In the genomic region with DNA sequence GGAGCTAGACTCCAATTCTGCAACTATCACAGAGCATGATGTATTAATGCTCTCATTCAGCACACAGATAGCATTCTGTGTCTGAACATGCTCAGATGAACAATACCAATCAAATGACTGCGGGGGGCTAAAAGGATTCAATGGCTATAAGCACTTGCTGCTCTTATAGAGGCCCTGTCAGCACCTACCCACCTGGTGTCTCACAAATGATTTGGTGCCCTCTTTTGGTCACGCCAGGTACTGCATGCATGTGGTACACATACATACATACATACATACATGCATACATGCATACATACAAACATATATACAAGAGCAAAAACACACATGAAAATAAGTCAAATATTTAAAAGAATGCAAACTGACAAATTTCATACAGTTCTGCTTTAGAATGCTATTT, we compare ENCODE assay signal across 11 mouse cellular contexts.
DNase-seq lines count a peak whose midpoint lies in the region; ATAC-seq lines count a peak whose summit lies in the region.
"Had no signal": no experiment of that assay in that cellular context is flagged by ENCODE, and none has a peak within 500 bp of the region (broad histone marks: within the 10 kb centered on the region; RNA-seq: fewer than 3 reads in every experiment).

No protein-coding gene starts in this region.

- no peak overlapping the region for H3K4me3 ChIP-seq in limb, embryonic 11.5 days (ENCODE audit: low read depth, low read length)
- no peak overlapping the region for H3K4me3 ChIP-seq in limb, embryonic 10.5 days

- H3K36me3 ChIP-seq in limb, embryonic 11.5 days (ENCODE audit: control insufficient read depth, insufficient read depth, low read length) = no peaks in the 10 kb centered on the region
- H3K36me3 ChIP-seq in limb, embryonic 10.5 days = no peaks in the 10 kb centered on the region

- H3K9ac ChIP-seq in limb, embryonic 11.5 days (ENCODE audit: low read length) = no peak overlapping the region

- H3K9me3 ChIP-seq in limb, embryonic 11.5 days (ENCODE audit: control insufficient read depth, low read length) = no peaks in the 10 kb centered on the region
- H3K9me3 ChIP-seq in limb, embryonic 10.5 days (replicated peaks) = 0 out of 2 replicates have a peak, but pooled peaks cover 3% of the 10 kb centered on the region

- DNase-seq in adrenal gland, postnatal 10 days = peak; percentile 7
- DNase-seq in adrenal gland, postnatal 4 days (ENCODE audit: low spot score in 2 of 2) = no peak
- DNase-seq in limb, embryonic 11.5 days (ENCODE audit: low spot score) = peak; percentile 40
- no peak for DNase-seq in limb, embryonic 10.5 days (ENCODE audit: low spot score)
- DNase-seq in MN1 (ENCODE audit: low spot score) = peak; percentile 26
- peak; percentile 60 for DNase-seq in naive thymus-derived CD4-positive, alpha-beta T cell, adult 2 months (ENCODE audit: low read depth)
- DNase-seq in Muller cell, postnatal 12 days (ENCODE audit: inconsistent ontology term) = no peak
- no peak for DNase-seq in gastrocnemius, postnatal 4 days (ENCODE audit: low spot score in 2 of 2)
- DNase-seq: cerebellum, adult 2 months; heart, postnatal 10 days had no signal

- H3K4me2 ChIP-seq in limb, embryonic 11.5 days (ENCODE audit: low read depth, severe bottlenecking) = no peak overlapping the region

- 93% methylated on average over 2 of the region's 2 CpGs for WGBS in limb, embryonic 11.5 days
- WGBS in limb, embryonic 10.5 days = 97% methylated on average over 2 of the region's 2 CpGs

- no peaks in the 10 kb centered on the region for H3K4me1 ChIP-seq in limb, embryonic 11.5 days (ENCODE audit: control insufficient read depth, insufficient read depth, low read length)
- H3K4me1 ChIP-seq in limb, embryonic 10.5 days = no peaks in the 10 kb centered on the region

- ATAC-seq in limb, embryonic 11.5 days (ENCODE audit: insufficient number of reproducible peaks, low FRiP score, low TSS enrichment, low read depth) = no peak

- no peaks in the 10 kb centered on the region for H3K27me3 ChIP-seq in limb, embryonic 11.5 days (ENCODE audit: control insufficient read depth, insufficient read depth, low read length)
- no peaks in the 10 kb centered on the region for H3K27me3 ChIP-seq in limb, embryonic 10.5 days (ENCODE audit: low read depth, poor library complexity, severe bottlenecking)

- no peak overlapping the region for H3K27ac ChIP-seq in limb, embryonic 11.5 days (replicated peaks; ENCODE audit: low read depth, low read length)
- no peak overlapping the region for H3K27ac ChIP-seq in limb, embryonic 10.5 days
- H3K27ac ChIP-seq: macrophage had no signal

Comparison
In these comparisons a context has a peak if more than half of its experiments do, and no peak if none do; other contexts are left out.
1. DNase-seq: peak in adrenal gland, postnatal 10 days (single experiment), limb, embryonic 11.5 days (single experiment), MN1 (single experiment) and naive thymus-derived CD4-positive, alpha-beta T cell, adult 2 months (single experiment); none in adrenal gland, postnatal 4 days (0 of 2), limb, embryonic 10.5 days (single experiment), Muller cell, postnatal 12 days (single experiment) and gastrocnemius, postnatal 4 days (0 of 2).